Mouse (Mus musculus): ENCODE measurements at regions not wholly inside any gene's neighbourhood (a gene's known extent, or its start where the extent isn't known, plus 50 kb on each side); places are given as distances from the start of the nearest gene placed in this dataset.
"Not testable (repeated sequence)": the region's sequence is repeated elsewhere in the genome, so short reads cannot be mapped to it uniquely, and the experiment has no call there.

- not testable (repeated sequence) for DNase-seq (ENCODE audit: low spot score)
These were observed 825.5 kb downstream of the Dad1 start for GRCm38 (mm10) chr14:53428447-53428846.

- DNase-seq (ENCODE audit: low spot score): not testable (repeated sequence)
These were observed 826.3 kb downstream of the Dad1 start for GRCm38 (mm10) chr14:53427636-53428035.

DNA sequence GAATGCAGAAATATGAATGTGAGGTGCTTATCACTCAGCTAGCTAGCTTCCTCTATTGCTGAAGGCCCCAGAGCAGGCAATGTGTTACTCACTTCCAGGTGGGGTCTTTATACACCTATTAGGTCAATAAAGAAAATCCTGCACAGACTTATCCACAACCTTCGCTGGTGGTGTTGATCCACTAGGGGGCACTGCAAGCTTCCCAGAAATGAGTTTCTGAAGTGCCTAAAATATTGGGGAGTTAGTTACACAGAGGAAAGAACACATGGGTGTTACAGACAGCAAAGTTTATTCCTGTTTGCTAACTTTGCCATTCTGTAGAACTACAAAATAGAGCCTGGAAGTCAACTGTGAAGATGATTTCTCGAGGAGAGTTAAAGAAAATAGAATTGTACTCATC is 836.9 kb downstream of the Dad1 start:
- DNase-seq (ENCODE audit: low spot score): not testable (repeated sequence)

DNA sequence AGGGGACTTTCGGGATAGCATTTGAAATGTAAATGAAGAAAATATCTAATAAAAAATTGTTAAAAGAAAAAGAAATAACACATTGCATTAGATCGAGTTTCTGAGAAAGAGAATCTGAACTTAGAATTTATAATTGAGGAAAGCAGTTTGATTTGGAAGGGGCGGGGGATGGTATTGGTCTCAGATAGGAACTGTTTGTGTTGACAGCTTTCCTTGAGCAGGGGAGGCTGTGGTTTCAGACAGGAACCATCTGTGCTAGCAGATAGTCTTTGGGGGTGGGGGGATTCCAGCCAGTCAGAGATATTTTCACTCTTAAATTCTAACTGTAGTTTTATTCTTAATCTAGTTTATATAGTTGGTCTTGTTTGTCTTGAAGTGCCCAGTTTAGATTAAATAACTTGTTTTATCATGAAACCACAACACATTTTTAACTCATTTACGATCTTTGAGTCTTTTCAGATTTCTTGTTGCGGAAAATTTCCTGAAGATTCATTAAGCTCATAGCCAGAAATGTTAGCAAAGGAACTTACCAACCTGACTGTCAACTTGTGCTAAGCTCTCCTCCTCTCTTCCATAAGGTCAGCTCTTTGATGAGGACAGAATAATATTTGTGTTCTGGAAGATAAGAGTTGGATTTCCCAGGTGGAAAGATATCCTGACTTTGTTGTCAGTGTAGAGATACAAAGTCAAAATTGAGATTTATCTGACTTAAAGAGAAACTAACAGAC is 846.2 kb downstream of the Dad1 start:
- DNase-seq (ENCODE audit: low spot score): not testable (repeated sequence)

DNA sequence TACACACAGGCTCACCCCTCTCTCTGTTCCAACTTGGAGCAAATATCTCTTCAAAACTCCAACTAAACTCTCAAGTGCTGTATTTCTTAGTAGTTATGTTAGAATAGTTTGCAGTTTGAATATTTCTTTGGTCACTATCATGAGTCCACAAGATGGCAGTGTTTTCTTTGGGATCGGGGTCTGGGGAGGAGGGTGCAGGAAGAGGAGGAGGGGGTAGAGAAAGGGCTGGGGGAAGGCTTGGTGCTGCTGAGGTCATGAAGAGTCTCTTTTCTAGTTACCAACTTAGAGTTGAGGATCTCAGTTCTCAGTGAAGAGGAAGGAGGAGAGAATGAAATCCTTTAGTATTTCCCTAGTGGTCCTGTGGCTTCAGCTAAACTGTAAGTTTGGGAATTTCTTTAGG is 863.6 kb downstream of the Dad1 start:
- DNase-seq (ENCODE audit: low spot score): not testable (repeated sequence)

GRCm38 (mm10) chr14:53374591-53374990 is 879.0 kb upstream of the Olfr1507 start:
- not testable (repeated sequence) for DNase-seq (ENCODE audit: low spot score)

DNA sequence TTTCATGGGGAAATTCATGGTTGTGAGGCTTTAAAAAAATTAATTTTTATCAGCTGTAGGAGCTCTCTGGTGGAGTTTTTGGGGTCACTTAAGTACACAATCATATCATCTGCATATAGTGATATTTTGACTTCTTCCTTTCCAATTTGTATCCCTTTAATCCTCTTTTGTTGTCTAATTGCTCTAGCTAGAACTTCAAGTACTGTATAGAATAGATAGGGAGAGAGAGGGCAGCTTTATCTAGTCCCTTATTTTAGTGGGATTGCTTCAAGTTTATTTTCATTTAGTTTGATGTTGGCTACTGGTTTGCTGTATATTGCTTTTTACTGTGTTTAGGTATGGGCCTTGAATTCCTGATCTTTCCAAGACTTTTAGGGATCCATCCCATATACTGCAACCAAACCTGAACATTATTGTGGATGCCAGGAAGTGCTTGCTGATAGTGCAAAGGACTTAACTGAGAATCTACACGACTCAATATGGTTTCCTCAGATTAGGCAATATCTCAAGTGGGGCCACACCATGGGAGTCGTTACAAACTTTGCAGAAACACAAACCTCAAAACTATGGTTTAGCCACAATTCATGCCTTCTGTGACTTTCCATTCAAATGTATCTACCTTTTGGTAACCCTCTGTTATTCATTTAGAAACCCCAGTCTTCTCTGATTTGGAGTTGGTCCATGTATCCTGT is 878.4 kb upstream of the Olfr1507 start:
- DNase-seq (ENCODE audit: low spot score): not testable (repeated sequence)

- no peak for DNase-seq (ENCODE audit: low spot score)
These were observed 874.2 kb upstream of the Olfr1507 start for GRCm38 (mm10) chr14:53369776-53370175.

GRCm38 (mm10) chr14:53367420-53367819 is 871.9 kb upstream of the Olfr1507 start:
- not testable (repeated sequence) for DNase-seq (ENCODE audit: low spot score)

GRCm38 (mm10) chr14:53363995-53364394 is 868.4 kb upstream of the Olfr1507 start:
- DNase-seq (ENCODE audit: low spot score): not testable (repeated sequence)

GRCm38 (mm10) chr14:53362054-53362453 is 866.5 kb upstream of the Olfr1507 start:
- DNase-seq (ENCODE audit: low spot score): not testable (repeated sequence)

GRCm38 (mm10) chr14:53357498-53357897 is 861.9 kb upstream of the Olfr1507 start:
- DNase-seq (ENCODE audit: low spot score): not testable (repeated sequence)

DNA sequence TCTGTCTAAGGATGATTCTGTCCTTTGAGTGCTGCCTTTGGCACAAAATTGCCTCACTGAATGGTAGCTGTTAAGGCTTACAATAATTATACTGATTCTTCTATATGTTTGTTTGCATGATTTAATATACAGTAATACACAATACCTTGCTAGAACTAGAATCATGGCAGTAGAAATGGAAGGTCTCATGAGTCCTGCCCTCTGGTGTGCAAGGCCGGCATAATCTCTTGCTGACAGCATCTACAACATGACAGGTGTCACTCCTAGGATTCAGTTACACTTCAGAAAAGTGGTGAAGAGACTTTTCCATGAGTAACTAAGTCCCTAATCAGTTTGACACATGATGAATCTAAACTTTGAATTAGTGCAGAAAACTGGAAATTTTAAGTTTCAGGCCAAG is 861.2 kb upstream of the Olfr1507 start:
- not testable (repeated sequence) for DNase-seq (ENCODE audit: low spot score)

DNA sequence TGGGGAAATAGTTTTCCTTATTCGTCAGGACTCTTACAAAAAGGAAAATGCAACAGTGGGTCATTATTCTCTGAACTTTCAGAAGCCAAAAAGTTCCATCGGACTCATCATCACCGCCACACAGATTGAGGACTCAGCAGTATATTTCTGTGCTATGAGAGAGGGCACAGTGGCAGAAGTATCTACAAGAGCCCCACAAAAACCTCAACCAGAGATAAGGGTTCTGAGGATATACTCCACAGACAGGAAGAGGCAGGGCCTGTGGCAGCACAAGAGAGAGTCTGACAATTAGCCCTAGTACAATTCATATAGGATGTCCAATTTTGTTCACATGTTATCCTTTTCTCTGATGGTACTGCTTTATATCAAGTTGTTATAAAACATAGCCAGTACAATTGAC is 855.9 kb upstream of the Olfr1507 start:
- not testable (repeated sequence) for DNase-seq (ENCODE audit: low spot score)

DNA sequence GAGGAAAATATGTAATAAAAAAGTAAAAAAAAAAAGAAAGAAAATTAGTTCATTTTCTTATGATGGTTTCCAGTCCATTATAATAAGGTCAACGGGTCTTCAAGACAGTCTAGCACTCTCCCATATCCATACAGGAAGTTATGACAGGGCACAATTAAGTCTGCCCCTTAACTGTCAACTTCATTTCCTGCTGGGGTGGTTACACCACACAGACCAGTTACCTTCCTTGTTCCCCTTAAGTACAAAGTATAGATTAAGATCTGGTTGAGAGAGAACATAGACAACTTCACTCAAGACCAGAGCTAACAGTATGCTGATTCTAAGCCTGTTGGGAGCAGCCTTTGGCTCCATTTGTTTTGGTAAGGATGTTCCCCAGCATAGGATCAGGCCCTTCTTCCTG is 855.2 kb upstream of the Olfr1507 start:
- not testable (repeated sequence) for DNase-seq (ENCODE audit: low spot score)

DNA sequence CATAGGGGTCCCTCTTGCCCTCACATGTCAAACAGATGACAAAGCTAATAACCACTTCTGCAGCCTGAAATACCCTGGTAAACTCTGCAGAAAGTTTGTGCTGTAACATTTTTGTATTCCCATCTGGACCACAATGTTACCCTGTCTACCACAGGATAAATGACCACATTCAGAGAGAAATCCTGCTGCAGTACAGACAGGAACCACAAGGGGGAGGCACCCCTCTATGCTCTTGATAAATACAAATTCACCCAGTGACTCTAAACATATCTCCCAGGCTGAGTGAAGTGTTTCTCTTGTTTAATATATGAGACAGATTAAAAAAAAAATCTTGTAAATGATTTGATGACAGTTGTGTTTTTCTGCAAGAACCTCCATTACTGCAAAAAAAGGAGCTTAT is 853.6 kb upstream of the Olfr1507 start:
- peak; percentile 3 for DNase-seq (ENCODE audit: low spot score)

DNA sequence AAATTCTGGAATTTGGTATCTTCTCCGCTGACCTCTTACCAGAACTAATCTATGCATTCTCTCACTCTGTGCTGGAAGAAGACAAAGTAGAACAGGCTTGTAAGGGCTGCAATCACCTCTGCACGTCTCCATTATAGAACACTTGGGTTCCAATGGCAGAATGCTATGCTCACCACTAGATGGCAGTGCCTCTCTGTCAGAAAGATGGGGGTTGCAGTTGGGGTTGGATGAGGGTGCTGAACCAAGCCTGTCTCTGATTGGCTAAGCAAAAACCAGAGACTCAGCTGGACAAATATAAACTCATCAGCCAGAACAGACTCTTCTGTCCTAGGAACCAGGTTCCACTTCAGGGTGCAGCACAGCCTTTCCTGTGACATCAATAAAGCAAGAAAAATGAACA is 850.0 kb upstream of the Olfr1507 start:
- not testable (repeated sequence) for DNase-seq (ENCODE audit: low spot score)

DNA sequence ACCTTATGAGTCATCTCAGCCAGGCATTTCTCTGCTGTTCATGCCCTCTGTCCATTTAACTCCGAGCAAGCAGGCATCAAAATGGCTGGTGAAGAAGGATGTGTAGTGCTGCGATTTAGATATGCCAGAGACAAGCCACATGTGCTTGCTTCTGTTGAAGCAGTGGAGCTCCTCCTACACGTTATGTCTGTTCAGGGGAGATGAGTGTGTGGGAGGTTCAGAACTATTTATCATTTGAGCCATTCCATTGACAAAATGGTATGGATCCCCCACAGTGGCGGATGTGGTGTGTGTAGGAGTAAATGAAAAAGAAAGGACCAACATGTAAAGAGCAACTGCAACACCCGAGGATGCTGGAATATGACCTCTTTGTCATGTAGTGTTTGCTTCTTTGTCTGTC is 848.3 kb upstream of the Olfr1507 start:
- not testable (repeated sequence) for DNase-seq (ENCODE audit: low spot score)

DNA sequence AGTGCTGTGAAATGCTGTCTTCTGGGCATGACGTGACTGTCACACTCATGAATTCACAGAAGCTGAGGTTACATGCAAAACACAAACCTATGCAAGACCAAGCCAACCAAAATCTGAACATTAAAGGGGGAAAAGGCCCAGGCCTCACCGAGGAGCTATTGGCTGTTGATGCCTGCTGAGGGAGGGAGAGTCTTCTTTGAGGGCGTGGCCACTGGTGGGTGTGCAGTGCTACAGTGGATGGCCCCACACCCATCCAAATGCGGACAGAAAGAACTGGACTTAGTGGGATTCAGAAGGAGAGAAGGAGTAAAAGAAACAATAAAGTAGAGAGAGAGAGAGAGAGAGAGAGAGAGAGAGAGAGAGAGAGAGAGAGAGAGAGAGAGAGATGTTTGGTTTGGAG is 843.6 kb upstream of the Olfr1507 start:
- not testable (repeated sequence) for DNase-seq (ENCODE audit: low spot score)

- DNase-seq (ENCODE audit: low spot score): not testable (repeated sequence)
These were observed 841.9 kb upstream of the Olfr1507 start for GRCm38 (mm10) chr14:53337446-53337845.

DNA sequence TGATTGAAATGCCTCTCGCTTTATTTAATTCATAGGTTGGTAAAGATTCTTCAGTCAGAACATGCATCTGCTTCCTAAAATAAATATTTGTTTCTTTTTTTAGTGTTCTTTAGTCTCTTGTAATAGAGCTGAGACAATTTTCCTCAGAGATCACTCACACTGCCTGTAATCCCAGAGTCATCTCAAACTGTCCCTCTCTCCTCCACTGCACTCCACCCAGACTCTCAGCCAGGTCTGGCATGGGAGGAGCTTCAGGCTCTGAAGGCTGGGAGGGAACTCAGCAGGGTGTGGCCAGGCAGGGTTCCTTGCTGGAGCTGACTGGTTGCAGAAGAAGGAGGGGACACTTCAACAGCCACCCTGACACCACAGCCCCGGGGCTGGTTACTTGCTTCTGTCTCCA is 841.2 kb upstream of the Olfr1507 start:
- not testable (repeated sequence) for DNase-seq (ENCODE audit: low spot score)

DNA sequence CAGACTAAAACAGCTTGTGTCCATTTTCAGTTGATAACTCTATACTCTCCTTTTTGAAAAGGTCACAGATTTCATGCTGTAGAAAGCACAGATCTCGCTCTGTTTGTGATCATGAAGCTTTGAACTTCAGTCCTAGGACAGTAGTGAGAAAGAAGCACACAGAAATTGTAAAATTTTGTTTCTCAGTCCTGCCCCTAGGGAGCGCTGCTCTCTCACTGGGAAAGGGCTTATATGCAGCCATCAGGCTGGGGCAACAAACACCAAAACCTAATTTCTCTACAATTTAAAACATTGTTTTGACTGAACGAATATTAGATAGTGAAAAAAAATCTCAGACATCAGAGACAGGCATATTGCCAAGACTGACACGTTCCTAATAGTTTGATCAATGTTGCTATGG is 838.9 kb upstream of the Olfr1507 start:
- not testable (repeated sequence) for DNase-seq (ENCODE audit: low spot score)

DNA sequence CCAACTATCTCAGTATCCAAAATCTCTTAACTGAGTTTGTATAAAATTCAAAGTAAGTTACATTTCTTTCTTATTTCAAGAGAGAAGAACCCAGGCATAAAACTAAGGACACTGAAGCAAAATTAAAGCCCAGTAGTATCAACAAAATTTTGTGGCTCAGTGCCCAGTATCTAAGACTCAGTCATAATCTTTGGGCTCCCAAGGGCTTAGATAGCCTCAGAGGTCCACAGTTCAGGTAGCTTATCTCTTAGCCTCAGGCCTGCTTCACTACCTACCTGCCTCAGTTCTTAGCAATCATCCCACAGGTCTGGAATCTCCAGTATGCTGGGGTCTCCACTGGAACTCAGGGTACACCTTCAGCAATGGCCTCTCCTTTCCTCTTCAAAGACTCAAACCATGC is 835.6 kb upstream of the Olfr1507 start:
- DNase-seq (ENCODE audit: low spot score): not testable (repeated sequence)
